Mouse (Mus musculus): Measurements from ENCODE around the gene Sval3. TPM values are rescaled to one million over a fixed set of nuclear protein-coding genes. Genes with fewer than 3 reads are reported as not detected.

Gene Sval3
- not detected for total RNA-seq (2021)
- long read RNA-seq, experiment 1, result 0 reads
- long read RNA-seq, experiment 2, result 0 reads

- intact Hi-C loops (cut with DNase I), result no loop called here
- DNase-seq, result no peak
These were observed at the start of gene Sval3 for GRCm38 (mm10) chr6:41967840-41968239. Gene Sval3 (plus strand): TSS chr6:41968140.

DNA sequence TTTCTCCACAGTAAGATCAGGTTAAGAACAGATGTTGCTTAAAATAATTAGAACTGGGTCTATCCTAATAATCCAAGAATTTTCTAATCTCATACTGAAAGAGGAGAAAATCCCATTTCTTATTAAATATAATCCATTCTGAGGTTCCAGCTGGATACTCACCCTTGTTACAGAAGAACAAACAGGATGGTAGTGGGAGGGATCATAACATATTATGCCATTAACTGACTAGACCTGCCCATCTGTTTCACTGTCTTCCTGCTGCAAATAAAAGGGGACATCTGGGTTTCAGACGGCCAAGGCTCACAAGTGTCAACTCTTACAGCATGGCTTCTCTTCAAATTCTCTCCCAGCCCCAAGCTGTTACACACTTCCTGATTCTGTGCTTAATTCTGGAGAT, 16.6 kb upstream of the Sval3 start, which contains the start of gene Sval1:
Gene Sval1 (plus strand): TSS at position 301 of the 400 bp plus-strand sequence.
- no peak for DNase-seq
- intact Hi-C loops (cut with DNase I), result no loop called here

Other genes starting within 250 kb of the Sval3 start
- not detected for gene Olfr459, start 193.0 kb upstream of the Sval3 start, total RNA-seq (2021)
- gene Pip, start 120.6 kb upstream of the Sval3 start, total RNA-seq (2021), result not detected
- gene Sval2, start 115.2 kb upstream of the Sval3 start, total RNA-seq (2021), result not detected
- gene Sval1, start 16.5 kb upstream of the Sval3 start, total RNA-seq (2021), result not detected
- gene Sva, start 70.3 kb downstream of the Sval3 start, total RNA-seq (2021), result not detected
- not detected for gene Tas2r139, start 172.8 kb downstream of the Sval3 start, total RNA-seq (2021)
- gene Tas2r144, start 247.2 kb downstream of the Sval3 start, total RNA-seq (2021), result not detected

Data from heart, postnatal 14 days (tissue).